Mouse (Mus musculus) spleen, adult 2 months (tissue): ENCODE measurements around the gene Calm3. TPM values are rescaled to one million over a fixed set of nuclear protein-coding genes. Genes with fewer than 3 reads are reported as not detected.

Experiments used
- DNase-seq, 2 experiments: peaks; one replicate each; pipeline versions ENCODE4 v3.0.0 to v3.0.0-alpha.2; 2012 to 2021; ENCODE audit warnings: low spot score in 2 of 2, low read depth in 1 of 2
- H3K27ac ChIP-seq: fragments of 200-500 bp; 2 replicates; pipeline ENCODE4 v1.5.1; 2012; ENCODE audit warnings: low read length, inconsistent platforms; ENCODE audit not compliant: insufficient read depth
- H3K27me3 ChIP-seq: fragments of 200-500 bp; 2 replicates; pipeline ENCODE4 v1.6.1; 2012; ENCODE audit warnings: mild to moderate bottlenecking, moderate library complexity, low read length, inconsistent platforms; ENCODE audit not compliant: control insufficient read depth, insufficient read depth
- H3K36me3 ChIP-seq: fragments of 200-500 bp; 2 replicates; pipeline ENCODE4 v1.6.1; 2012; ENCODE audit warnings: mild to moderate bottlenecking, low read length, inconsistent platforms; ENCODE audit not compliant: control insufficient read depth, insufficient read depth
- H3K4me1 ChIP-seq: fragments of 200-500 bp; 2 replicates; pipeline ENCODE4 v1.6.1; 2011; ENCODE audit warnings: inconsistent platforms; ENCODE audit not compliant: control insufficient read depth, insufficient read depth, insufficient read length
- H3K4me3 ChIP-seq: fragments of 200-500 bp; 2 replicates; pipeline ENCODE4 v1.5.1; 2011; ENCODE audit warnings: mild to moderate bottlenecking, inconsistent platforms; ENCODE audit not compliant: insufficient read depth, insufficient read length; ENCODE audit errors: extremely low read depth
- CTCF ChIP-seq: fragments of 200-500 bp; IDR thresholded peaks from 2 replicates; pipeline ENCODE4 v1.5.1; 2011; ENCODE audit warnings: mild to moderate bottlenecking, inconsistent platforms; ENCODE audit not compliant: insufficient read depth, insufficient read length, insufficient replicate concordance; ENCODE audit errors: extremely low read depth
- POLR2A ChIP-seq: fragments of 200-500 bp; IDR thresholded peaks from 2 replicates; pipeline ENCODE4 v1.6.1; 2011; ENCODE audit warnings: low read depth, low read length, inconsistent platforms
- WGBS: fragments of 180-500 bp; shearing (Covaris S2); methylation state at CpG from one replicate; pipeline ENCODE4 v1.1.7; 2018; 5-methylcytosine and 5-hydroxymethylcytosine counted together
- polyA plus RNA-seq: library from polyadenylated mRNA; depleted of rRNA; stranded (reverse); fragments of >200 nt; gene quantifications from 2 replicates; pipeline ENCODE4 v1.2.3, GENCODE M21; 2012

The Calm3 gene
- polyA plus RNA-seq, 1 experiment, result 166 TPM

GRCm38 (mm10) chr7:16947349-16947895 lies 23.5 kb upstream of the Calm3 start:
- H3K27me3 ChIP-seq, result peaks cover 9% of the 10 kb centered on the region
- H3K27ac ChIP-seq, result no peak overlapping the region
- 38% methylated on average over 22 of the region's 22 CpGs for WGBS
- H3K4me1 ChIP-seq, result peaks cover 7% of the 10 kb centered on the region
- DNase-seq, result no peak
- no peaks in the 10 kb centered on the region for H3K36me3 ChIP-seq
- TF ChIP-seq POLR2A (no peak), CTCF (no peak)
- no peak overlapping the region for H3K4me3 ChIP-seq

DNA sequence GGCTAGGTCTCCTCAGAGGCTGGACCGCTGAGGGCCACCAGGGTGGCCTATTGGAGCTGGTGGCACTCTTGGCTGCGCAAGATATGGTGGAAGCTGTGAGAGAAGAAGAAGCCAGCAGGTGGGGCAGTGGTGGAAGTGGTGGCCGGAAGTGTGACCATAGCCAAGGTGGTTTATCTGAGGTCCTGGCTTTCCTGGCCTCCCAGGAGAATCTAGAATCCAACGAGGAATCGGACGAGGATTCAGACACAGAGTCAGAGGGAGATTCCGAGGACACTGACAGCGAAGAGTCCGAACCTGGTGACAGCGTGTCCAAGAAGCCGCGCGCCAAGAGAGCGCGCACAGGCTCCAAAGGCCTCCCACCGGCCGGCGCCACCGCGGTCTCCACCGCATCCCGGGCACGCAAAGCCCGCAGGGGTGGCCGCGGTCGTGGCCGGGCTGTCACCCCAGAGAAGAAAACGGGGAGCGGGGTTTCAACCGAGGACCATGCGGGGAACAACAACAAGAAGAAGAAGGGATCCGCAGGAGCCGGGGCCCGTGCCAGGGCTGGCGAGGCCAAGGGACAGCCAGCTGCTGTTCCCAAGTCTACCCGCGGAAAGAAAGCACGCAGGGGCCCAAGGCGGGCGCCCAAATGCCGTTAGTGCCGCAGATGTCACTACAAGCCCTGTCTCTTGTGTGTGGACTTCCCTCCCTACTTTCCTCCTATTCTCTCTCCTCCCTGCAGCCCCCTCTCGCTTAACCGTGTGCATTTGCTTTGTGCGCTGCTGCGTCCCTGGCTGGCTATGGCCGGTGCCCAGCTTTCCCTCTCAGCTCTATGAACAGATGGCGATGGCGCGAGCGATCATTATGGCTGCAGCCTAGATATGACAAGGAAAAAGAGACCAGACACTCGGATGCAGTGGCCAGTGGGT lies 22.8 kb upstream of the Calm3 start:
- Histone ChIP-seq H3K36me3 (no peaks in the 10 kb centered on the region), H3K27ac (no peak overlapping the region), H3K4me3 (no peak overlapping the region), H3K4me1 (peaks cover 7% of the 10 kb centered on the region), H3K27me3 (peaks cover 9% of the 10 kb centered on the region)
- no peak for DNase-seq
- TF ChIP-seq POLR2A, result no peak
- TF ChIP-seq CTCF, result no peak
- 7% methylated on average over 53 of the region's 53 CpGs for WGBS

GRCm38 (mm10) chr7:16945419-16945818 lies 21.5 kb upstream of the Calm3 start:
- no peak for TF ChIP-seq CTCF
- 29% methylated on average over 17 of the region's 17 CpGs for WGBS
- no peak overlapping the region for H3K4me3 ChIP-seq
- peaks cover 7% of the 10 kb centered on the region for H3K4me1 ChIP-seq
- H3K36me3 ChIP-seq, result no peaks in the 10 kb centered on the region
- no peak for DNase-seq
- H3K27me3 ChIP-seq, result peaks cover 9% of the 10 kb centered on the region
- H3K27ac ChIP-seq, result no peak overlapping the region

DNA sequence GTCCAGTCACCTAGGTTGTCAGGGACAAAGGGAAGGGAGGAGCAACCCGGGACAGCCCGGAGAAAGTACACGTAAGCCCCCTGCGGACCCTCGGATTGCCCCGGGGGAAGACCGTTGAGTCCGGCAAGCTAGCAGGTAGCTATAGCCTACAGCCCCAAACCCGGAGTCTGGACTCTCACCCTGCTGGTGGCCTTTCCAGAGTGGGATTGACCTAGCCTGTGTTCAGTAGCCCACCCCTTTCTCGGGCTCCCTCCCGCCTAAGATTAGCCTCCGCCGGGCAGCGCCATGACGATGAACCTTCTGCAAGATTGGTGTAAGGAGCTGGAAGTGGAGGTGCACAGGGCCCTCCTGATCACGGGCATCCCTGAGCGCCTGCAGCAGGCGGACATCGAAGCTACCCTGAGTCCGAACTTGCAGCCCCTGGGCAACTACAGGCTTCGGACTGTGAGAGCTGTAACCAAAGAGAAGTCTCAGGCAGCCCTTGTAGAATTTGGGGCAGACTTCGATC lies 20.9 kb upstream of the Calm3 start:
- TF ChIP-seq POLR2A (no peak), CTCF (no peak)
- Histone ChIP-seq H3K27me3 (peaks cover 9% of the 10 kb centered on the region), H3K4me1 (peaks cover 7% of the 10 kb centered on the region), H3K4me3 (peak overlapping the region; percentile 56), H3K36me3 (no peaks in the 10 kb centered on the region), H3K27ac (no peak overlapping the region)
- WGBS, result 8% methylated on average over 22 of the region's 22 CpGs
- no peak for DNase-seq

GRCm38 (mm10) chr7:16944061-16944807 lies 20.3 kb upstream of the Calm3 start, which contains the start of gene Pnmal2:
Pnmal2 (plus strand) TSS chr7:16944682.
- H3K27ac ChIP-seq, result no peak within 1 kb of the TSS
- DNase-seq, result peak in 1 of 2 experiments; percentile 46
- WGBS, result 24% methylated on average over 36 of the region's 36 CpGs
- H3K36me3 ChIP-seq, result no peaks in the 10 kb centered on the region
- H3K4me1 ChIP-seq, result peaks cover 7% of the 10 kb centered on the region
- TF ChIP-seq POLR2A (no peak), CTCF (no peak)
- H3K4me3 ChIP-seq, result peak within 1 kb of the TSS; percentile 56
- peaks cover 9% of the 10 kb centered on the region for H3K27me3 ChIP-seq

- TF ChIP-seq CTCF, result no peak
- no peak for TF ChIP-seq POLR2A
- 65% methylated on average over 4 of the region's 4 CpGs for WGBS
- Histone ChIP-seq H3K4me1 (peaks cover 7% of the 10 kb centered on the region), H3K36me3 (no peaks in the 10 kb centered on the region), H3K4me3 (no peak overlapping the region), H3K27ac (no peak overlapping the region), H3K27me3 (peaks cover 9% of the 10 kb centered on the region)
- DNase-seq, result no peak
Observed at GRCm38 (mm10) chr7:16942861-16943260, 18.9 kb upstream of the Calm3 start.
